Mouse (Mus musculus) frontal cortex, postnatal 36 days (tissue): ENCODE measurements around the gene Fam214a.

Experiments
- DNase-seq, 2 experiments: peaks; one replicate each; pipeline ENCODE4 v3.0.0; 2022; ENCODE audit warnings: low spot score in 2 of 2

Gene Fam214a

DNA sequence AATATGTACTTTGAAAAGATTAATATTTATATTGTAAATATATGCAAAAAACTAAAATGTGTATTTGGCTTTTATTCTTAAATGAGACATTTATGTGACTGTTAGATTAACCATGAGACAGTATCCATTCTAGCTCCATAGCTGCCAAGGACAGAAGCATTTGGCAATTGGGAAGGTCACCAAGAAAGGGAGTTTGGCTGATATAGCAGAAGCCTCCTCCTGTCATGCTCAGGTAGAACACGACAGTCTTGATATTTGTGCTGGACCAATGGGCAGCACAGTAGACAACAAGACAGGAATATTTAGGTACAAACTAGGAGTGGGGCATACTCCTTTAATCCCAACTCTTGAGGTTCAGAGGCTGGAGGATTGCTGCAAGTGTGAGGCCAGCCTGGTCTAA, 79.7 kb downstream of the Fam214a start:
- DNase-seq, result no peak

DNA sequence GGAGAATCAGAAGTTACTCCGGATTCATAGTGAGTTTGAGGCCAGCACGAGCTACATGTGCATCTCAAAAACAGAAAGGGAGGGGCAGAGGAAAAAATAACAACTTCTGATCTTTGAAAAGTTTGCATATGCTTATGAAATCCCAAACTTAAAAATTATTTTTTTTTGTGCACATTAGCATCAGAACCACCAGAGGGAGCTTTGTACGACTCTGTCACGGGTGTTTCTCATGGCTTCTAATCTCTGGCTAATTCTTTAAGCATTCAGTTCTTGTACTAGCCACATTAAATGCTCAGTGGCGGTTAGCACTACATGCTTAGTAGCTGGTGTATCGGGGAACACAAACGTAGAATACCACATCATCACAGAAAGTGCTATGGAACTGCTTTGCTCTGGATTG, 80.5 kb downstream of the Fam214a start:
- no peak for DNase-seq

DNA sequence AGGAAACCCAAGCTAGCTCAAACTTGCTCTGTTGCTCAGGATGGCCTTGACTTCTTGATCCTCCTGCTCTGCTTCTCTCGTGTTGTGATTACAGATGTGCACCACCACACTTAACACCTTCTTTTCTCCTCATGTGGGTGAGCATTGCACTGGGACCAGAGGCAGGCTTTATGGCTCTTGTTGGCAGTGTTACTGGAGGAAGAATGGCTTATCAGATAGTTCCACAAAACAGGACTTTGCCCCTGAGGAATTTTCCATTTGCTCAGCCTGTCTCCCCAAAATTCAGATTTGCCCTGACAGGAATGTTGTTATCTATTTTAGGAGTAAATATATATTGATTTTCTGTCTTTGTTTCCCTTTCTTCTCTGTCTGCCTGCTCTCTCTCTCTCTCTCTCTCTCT, 82.0 kb downstream of the Fam214a start:
- DNase-seq, result no peak

DNA sequence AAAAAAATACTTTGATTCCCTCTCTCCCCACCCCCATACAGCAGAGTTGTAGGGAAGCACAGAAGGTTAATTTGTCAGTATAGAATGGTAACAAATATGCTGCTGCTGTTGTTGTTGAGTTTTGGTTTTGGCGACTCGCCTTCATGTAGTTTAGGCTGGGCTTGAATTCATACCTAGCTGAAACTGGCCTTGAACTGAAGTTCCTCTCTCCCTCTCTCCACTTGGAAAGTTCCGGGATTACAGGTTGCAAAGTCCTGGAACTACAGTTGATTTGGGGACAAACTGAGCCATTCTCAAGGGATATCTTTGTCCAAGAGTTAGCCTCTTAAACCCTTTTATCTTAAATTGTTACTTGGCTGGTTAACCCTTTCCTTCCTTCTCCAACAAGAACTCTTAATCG, 83.3 kb downstream of the Fam214a start:
- no peak for DNase-seq

DNA sequence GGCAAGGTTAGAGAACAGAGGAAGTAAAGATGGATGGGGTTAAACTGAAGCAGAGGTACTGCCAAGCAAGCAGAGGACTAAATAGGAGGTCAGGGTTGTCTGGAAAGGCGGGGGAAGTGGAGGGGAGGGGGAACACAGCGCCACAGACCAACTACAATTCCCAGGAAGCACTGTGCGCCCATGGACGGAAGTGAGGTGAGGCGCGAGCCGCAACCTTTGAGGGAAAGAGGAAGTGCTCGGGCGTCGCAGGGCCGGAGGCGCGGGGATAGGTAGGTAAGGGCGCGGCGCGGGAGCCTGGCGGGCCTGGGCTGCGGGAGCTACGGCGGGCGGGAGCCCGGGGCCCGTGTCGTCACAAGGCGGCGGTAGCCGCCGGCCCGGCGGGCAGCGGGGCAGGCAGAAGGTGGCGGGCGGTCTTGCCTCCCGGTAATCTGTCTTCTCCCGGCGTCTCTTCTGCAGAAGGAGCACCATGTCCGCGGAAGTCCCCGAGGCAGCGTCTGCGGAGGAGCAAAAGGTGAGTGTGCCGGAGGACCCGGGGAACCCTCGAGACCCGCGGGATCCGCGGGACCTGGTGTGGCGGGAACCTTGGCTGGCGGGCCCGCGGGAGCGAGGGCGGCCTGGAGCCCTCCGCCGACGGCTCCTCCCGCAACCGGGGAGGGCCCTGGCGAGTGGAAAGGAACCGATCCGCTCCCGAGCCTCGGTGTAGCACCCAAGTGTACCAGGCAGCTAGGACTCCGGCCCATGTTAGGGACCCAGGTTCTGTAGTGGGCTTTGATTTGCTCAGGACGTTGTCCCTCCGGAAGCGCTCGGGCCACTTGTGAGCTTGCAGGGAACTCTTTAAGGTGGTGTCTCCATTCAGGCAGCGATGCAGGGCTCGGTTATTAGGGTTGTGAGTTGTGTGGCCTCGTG, 85.0 kb downstream of the Fam214a start, which contains the start of gene Arpp19:
TSS of gene Arpp19 (plus strand) at position 164 of the 906 bp plus-strand sequence.
- peak; percentile 87 to 89 for DNase-seq

DNA sequence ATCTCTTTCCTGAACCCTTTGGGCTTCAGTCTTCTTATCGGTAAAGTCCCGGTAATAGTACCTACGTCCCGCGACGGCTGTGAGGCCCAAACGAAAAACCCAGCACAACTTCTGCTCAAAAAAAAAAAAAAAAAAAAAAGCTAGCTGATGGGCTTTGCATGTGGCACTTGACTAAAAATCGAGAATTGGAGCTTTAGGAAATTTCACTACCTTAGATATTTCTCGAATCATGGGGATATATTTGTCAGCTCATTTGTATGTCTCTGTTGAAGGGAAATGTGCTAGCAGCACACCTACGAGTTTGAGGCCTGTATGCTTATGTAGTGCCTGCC, 85.6 kb downstream of the Fam214a start:
- no peak for DNase-seq

DNA sequence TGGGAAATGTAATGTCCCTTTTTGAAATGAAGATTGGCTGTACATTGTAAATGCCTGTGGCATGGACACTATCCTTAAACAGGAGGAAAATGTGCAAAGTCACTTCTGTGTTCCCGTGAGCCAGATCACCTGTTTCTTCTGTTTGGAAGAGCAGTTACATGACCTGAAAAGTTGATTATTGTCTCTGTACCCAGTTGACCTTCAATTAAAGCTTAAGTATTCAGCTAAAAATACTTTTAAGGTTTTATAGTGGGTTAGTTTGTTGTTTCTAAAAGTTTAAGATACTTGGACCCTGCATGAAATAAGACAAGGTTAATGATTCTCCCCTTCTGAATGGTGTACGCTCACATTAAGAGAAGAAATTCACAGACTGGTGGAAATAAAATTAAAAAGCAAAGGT, 87.9 kb downstream of the Fam214a start:
- DNase-seq, result no peak

DNA sequence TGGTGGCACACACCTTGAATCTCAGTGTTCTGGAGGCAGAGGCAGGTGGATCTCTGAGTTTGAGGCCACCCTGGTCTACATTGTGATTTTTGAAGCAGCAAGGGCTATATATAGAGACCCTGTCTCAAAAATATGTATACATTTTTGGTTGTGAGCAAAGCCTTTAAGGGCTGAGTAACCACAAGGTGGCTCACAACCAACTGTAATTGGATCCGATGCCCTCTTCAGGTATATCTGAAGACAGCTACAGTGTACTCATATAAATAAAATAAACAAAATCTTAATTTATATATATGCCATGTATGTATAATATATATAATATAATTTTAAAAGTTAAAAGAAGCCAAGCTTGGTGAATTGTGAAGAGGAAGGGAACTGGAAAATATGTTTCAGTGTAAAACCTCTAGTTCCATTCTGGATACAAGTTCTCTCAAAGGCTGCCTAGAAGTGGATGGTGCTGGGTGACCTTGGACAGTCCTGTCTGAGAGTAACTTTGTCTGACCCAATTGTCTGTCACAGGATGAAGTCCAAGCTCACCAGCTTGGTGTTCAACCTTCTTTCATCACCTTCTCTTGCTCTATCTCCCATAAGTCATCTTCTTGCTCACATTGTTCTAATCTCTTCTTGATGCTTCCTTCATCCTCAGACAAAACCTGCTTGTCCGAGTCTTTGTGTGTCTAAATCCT, 89.3 kb downstream of the Fam214a start:
- DNase-seq, result no peak

DNA sequence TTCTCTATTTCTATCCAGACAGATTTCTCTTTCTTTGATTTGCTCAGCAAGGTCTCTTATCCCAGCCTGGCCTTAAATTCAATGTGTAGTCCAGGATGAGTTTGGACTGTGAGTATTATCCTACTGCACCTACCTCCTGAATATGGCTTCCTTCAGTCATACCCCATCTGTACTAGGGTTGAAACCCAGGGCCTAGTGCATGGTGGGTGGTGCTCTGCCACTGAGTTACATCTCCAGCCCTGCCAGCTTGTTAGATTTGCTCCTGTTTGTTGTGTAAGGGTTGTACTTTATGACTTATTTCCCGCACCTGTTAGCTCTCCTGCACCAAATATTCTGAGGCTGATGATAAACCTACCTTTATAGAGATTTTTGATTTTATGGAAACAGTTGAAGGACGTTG, 90.5 kb downstream of the Fam214a start:
- DNase-seq, result no peak

DNA sequence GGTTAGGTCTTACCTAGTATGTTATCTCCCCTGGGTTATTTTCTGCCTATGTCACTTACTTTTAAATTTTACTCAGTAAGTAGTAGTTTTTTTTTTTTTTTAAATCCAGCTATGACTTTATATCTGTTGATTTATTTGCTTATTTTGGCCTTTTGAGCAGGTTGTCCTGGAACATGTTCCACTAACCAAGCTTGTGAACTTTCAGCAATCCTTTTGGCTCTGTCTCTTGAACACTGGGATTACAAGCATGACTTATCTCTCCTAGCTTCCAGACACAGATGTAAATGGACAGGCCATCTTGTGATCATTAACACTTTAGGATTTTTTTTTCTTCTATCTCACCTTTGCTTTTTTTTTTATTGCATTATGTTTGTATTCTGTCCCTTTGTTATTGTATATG, 94.4 kb downstream of the Fam214a start:
- DNase-seq, result no peak

DNA sequence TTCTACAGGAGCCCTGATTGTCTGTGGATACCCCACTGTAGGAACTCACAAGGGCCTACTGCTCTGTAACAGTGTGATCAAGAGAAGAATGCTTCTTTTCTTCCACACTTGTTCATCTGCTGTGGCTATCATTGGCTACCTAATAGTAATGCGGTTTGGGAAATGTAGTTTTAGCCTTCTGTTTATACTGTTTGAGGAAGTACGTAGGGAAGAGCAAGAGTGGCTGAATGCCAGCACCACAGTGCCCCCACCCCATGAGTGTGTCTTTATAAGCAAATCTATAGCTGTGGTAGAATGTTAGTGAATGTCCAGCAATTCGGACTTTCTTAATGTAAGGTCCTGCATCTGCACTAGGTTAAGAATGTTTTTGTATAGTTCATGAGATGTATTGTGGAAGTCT, 96.4 kb downstream of the Fam214a start:
- DNase-seq, result no peak

DNA sequence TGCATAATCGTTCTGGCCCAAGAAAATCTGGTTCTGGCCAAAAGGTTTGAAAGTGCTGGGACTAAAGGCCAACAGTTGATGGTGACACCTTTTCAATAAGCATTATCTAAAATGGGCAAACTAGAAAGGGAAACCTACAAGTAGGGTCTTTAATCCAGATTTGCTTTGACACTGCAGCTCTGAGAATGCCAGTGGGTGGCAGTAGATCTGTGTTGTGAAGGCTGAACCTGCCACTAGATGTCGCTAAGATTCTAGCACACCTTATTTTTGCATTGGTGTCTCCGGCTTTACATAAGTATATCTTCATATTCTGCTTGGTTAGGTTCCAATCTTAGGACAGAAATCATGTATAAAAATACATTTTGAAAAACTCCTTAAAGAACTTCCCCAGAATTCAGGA, 97.3 kb downstream of the Fam214a start:
- peak; percentile 63 to 91 for DNase-seq

DNA sequence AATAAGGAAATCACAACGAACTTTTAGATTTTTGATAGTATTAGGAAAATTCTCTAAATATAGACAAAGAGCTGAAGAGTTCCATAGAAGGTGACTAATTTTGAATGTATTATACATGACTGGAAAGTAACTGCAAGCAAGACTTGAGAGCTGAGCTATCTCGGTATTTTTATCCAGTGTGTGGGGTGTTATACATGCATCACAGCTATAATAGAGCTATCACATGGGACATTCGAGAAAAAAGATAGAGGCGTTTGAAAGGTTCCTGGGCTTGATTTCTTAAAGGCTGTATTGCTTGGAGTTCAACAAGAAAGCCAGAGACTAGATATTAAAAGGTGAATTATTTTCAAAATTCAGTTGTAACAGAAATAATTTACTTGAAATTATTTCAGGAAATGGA, 99.2 kb downstream of the Fam214a start:
- DNase-seq, result peak in 1 of 2 experiments; percentile 63

DNA sequence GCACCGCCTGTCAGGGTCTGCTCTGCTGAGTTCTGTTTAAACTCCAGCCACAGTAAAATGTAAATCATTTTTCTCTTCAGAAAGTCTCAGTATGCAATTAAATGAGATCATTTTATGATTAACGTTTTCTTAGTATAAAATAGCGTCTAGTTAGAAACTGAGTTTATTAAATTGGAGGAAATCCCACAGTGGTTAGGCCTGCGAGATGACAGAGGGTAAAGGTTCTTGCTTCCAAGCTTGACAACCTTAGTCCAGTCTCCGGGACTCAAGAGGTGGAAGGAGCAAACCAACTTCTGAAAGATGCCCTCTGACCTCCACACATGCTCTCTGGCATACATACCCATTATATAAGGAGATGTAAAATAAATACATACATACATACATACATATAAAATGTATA, 102.4 kb downstream of the Fam214a start:
- no peak for DNase-seq

DNA sequence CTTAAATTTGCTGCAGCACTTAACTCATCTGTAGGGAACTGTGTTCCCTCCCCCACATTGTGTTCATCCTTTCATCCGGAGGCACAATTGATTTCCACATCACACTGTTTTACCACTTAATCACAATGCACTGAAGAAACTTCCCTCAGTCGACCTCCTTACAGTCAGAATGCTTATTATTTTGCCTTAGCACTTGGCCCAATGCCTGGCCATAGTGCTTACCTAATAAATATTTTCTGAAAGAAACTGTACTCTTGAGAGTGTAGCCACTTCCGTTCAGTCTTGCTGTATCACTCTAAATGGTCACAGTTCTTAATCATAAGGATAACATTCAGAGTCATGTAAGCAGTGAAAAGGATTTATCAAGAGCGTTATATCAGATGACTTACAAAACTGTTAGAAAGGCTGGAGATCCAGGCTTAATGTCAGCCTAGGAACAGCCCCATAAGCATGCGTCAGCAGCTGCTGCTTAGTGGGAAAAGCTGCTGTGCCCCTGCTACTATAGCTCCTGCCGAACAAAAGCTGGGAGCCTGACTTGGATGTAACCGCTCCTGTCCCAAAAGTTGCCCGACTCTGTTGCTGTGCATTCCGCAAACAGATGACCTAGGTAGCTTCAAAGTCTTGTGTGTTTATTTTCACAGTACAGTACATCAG, 112.1 kb downstream of the Fam214a start:
- no peak for DNase-seq

DNA sequence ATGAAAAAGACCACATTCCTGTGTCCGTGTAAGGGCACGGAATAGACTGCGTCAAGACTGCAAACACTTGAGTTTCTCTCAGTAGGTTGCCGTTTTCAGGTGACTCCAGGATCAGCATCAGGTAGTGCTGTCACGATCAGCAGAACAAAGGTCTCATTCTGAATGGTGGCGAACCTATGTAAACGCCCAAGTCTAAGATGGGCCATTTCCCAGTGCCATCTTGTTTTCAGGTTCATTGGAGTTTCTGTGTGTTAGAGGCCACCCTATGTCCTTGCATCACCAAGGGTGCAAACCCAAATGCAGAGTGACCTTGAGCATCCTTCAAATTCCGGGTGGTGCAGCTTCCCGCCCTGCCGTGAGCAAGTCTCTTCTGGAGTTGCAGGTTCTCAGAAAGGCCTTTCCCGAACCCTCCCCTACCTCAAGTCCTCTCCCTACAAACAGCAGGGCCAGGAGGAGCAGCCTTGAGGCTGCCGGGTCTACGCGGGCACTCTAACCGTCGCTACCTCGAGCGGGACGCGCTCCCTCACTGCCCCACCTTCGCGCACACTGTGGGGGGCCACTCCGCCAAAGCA, 117.9 kb downstream of the Fam214a start, which contains the start of gene Myo5a:
TSS of gene Myo5a (plus strand) at position 559 of the 572 bp plus-strand sequence.
- DNase-seq, result peak in 1 of 2 experiments; percentile 11

DNA sequence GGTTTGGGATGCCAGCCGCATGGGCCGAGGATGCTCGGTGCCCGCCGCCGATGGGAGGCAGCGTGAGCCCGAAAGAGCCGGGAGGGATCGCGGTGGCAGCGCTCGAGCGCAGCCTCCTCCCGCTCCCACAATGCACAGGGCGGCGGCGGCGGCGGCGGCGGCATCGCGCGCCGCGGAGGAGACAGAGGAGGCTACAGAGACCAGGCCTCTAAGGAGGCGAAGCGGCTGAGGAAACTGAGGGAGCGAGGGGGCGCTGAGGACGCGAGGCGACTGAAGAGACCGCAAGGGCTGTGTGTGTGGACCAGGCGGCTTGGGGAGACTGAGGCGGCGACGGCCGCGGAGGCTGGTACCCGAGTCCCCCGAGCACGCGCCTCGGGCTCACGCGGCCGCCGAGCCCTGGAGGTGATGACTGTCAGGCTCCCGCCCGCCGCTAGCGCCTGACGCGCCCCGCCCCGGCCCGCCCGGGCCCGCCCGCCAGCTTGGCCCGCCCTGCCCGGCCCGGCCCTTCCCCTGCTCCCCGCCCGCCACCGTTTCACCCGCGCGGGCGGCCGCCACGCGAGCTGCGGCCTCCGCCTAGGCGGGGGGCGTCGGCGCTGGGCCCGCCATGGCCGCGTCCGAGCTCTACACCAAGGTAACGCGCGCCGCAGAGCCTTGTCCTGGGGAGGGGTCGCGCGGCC, 118.5 kb downstream of the Fam214a start:
- peak; percentile 79 to 80 for DNase-seq

DNA sequence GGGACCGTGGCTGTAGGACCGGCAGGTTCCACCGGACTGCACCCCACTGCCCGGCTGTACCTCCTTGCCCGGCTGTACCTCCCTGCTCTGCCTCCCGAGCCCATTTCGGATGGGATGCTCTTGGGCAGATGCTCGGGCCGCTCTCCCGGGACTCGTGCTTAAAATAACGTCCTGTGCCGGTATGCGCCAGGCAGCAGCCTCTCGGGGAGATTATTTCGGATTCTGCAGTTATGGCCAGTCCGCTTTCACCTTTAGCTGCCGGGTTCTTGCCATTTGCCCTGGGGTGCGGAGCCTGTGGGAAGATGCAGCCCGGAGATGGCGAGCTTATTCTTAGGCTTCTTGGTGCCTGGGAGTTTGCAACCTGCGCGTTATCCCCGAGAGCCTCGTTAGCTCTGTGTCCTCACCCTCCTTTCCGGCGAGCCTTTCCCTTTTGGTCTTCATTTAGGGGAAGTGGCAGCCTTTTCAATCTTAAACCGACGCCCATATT, 119.1 kb downstream of the Fam214a start:
- peak in 1 of 2 experiments; percentile 52 for DNase-seq

DNA sequence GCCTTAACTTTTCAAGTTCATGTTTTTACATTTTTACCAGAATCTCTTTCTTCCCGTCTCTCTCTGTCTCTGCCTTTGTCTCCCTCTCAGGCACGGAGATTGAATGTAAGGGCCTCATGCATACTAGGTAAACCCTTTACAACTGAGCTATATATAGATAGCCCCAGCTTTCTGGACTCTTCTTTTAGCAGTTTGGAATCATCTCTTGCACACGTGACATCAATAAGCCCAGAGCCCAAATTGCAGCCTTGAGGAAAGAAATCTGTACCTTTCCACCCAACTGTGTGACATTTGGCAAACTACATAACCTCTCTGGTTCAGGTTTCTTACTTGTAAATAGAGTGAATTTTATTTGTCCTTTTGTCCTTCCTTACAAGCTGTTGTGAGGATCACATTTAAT, 119.7 kb downstream of the Fam214a start:
- no peak for DNase-seq

DNA sequence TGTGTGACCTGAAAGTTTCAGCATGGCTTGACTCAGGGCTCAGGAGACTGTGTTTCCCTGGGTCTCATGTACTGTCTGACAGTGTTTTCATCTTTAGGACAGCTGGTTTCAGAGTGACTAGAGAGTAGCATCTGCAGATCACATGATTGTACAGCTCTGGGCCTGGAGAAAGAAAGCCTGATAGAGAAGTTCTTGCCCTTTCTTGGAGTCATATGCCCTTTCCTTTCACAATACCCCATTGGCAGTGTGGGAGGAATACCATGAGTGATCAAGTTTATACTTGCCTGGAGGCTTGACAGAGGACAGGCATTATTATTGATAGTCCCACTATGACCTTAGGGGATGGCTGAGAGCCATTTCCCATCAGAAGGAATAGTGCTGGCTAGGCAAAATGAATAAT, 124.5 kb downstream of the Fam214a start:
- no peak for DNase-seq
